Mouse (Mus musculus): ENCODE data around the gene Spata31d1d. TPM values are rescaled to one million over a fixed set of nuclear protein-coding genes. Genes with fewer than 3 reads are reported as not detected.

The Spata31d1d gene
- polyA plus RNA-seq (2017; shearing (Covaris generic)), result not detected

GRCm38 (mm10) chr13:59731652-59732051 is at the start of gene Spata31d1d:
TSS of gene Spata31d1d (minus strand) at chr13:59731752.

DNA sequence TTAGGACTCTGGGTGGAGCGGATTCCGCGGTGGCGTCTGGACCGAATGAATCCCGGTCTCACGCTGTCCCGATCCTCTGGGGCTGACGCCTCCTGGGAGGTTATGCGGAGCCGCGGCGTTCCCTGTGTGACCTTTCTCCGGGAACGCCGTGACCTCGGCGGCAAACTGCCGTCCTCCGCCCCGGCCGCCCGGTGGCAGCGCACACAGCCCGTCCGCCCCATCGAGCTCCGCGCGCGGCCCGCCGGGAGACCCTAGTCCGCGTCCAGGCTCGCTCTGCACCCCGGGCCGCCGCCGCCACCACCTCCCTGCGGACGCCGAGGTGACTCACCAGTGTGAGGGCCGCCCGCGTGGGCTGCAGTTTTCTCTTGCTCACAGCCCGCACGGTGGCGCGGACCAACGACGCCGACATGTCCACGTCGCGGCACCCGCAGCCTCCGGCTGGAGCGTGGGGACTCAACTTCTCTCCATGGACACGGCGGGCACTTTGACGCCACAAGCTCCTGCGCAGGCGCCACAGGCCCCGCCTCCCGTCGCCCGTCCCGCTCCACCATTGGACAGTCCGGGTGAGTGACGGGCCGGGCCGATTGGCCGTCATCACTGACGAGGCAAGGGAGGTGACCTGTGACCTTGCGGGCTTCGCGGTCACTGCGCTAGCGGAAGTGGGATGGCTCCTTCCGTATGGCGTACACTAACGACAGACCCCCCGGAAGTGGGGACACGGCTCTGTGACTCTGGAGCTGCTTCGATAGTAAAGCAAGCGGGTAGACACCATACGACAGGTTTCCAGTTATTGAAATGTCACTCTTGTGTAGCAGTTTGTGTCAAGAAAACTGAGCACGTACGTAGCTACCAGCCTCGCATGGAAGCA is 38.0 kb upstream of the Spata31d1d start, which contains the start of gene Isca1:
TSS of gene Isca1 (minus strand) at position 515 of the 868 bp plus-strand sequence.

GRCm38 (mm10) chr13:59746711-59747110 is 15.2 kb upstream of the Spata31d1d start, which contains the start of gene 1700014D04Rik:
TSS of gene 1700014D04Rik (minus strand) at chr13:59746752.

DNA sequence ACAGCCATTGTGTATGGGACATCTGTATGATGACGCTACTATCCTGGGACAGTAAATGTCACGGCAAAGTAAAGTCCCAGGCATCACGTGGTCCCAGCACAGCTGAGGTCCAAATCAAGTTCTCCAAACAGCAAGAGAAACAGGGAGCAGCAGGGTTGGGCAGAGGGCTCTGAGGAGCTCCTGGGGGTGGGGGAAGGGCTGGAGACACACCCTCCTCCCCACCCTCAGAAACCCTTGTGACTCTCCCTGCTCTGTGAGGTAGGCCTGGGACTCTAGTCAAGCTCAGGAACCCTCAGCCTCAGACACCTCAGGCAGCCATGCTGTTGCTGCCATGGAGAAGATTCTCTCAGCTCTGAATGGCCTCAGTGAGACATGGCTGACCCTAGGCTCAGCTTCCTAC is 19.6 kb downstream of the Spata31d1d start, which contains the start of gene Spata31d1b:
TSS of gene Spata31d1b (plus strand) at position 301 of the 400 bp plus-strand sequence.

DNA sequence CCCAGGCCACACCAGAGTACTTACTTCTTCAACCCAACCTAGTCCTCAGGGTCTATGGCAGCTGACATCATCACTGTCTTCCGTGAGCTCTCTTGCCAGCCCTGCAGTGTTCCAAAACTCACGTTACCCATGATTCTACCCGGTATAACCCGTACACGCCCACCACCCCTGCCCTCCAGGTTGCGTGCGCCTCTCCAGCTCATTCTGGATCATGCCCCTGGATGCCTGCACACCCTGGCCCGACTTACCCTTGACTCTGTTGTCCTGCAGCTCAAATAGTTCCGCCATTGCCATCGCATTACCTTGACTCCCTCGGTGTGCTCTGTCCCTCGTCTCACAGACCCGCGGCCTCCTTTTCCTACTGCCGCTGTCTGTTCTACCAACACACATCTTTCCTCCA is 21.3 kb downstream of the Spata31d1d start, which contains the start of gene Spata31d1a:
TSS of gene Spata31d1a (minus strand) at position 101 of the 400 bp plus-strand sequence.

DNA sequence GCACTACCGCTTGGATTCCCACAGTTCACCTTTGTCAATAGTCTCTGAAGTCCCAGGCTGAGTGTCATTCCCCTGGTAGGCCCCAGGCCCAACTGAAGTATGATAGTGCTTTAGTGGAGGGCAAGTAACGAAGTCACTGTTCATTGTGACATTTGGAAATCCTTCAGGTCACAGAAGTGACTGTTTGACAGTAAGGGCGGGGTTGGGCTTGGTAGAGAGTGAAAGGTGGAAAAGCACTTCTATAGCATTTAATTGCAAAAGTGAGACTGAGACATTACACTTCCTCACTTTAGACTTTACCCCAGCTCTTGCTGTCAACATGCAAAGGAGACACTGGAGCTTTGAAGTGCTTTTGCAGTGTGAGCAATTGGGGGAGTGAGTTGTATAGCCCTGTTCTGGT is 37.5 kb downstream of the Spata31d1d start, which contains the start of gene 4921517D22Rik:
TSS of gene 4921517D22Rik (minus strand) at position 101 of the 400 bp plus-strand sequence.

Other genes with a start within 250 kb of the Spata31d1d start
- gene Agtpbp1, start 146.5 kb downstream of the Spata31d1d start, polyA plus RNA-seq (2017; shearing (Covaris generic)), result 19.6 TPM
- 38.1 TPM for gene Naa35, start 146.5 kb downstream of the Spata31d1d start, polyA plus RNA-seq (2017; shearing (Covaris generic))
- 60.6 TPM for gene Golm1, start 55.9 kb downstream of the Spata31d1d start, polyA plus RNA-seq (2017; shearing (Covaris generic))
- not detected for gene 4921517D22Rik, start 37.6 kb downstream of the Spata31d1d start, polyA plus RNA-seq (2017; shearing (Covaris generic))
- not detected for gene Spata31d1a, start 21.4 kb downstream of the Spata31d1d start, polyA plus RNA-seq (2017; shearing (Covaris generic))
- gene Spata31d1b, start 19.5 kb downstream of the Spata31d1d start, polyA plus RNA-seq (2017; shearing (Covaris generic)), result not detected
- not detected for gene 1700014D04Rik, start 15.0 kb upstream of the Spata31d1d start, polyA plus RNA-seq (2017; shearing (Covaris generic))
- gene Isca1, start 38.1 kb upstream of the Spata31d1d start, polyA plus RNA-seq (2017; shearing (Covaris generic)), result 117 TPM
- gene Gm49354, start 50.5 kb upstream of the Spata31d1d start, polyA plus RNA-seq (2017; shearing (Covaris generic)), result not detected
- 184 TPM for gene Tut7, start 91.4 kb upstream of the Spata31d1d start, polyA plus RNA-seq (2017; shearing (Covaris generic))

Data from effector memory CD4-positive, alpha-beta T cell, adult 7 months (primary cell).